Mouse (Mus musculus): Measurements from ENCODE around the gene Pik3cb.

DNA sequence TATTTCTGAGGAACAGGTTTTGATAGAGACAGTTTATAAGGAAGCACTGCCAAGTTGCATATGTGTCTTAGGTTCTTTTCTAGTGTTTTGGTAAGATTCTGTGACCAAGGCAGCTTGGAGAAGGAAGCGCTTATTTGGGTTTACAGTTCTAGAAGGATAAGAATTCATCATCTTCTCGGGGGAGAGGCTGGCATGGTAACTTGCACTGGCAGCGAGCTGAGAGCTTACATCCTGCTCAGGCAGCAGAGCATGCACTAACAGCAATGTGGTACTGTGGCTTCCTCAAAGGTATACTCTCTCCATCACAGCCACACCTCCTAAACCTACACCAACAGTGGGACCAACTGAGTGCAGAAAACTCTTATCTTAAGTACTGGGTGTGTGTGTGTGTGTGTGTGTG, 123.7 kb downstream of the Pik3cb start:
- TF ChIP-seq FLI1 (IDR thresholded peaks at IDR 0.05; ENCODE audit: low read length) (no peak), GATA1 (IDR thresholded peaks at IDR 0.05; ENCODE audit: borderline replicate concordance, low read length) (no peak)
